Mouse (Mus musculus) CH12.LX (cell line): ENCODE data around the gene Fance. TPM values are rescaled to one million over a fixed set of nuclear protein-coding genes. Genes with fewer than 3 reads are reported as not detected.
A peak's percentile ranks its signal among the peaks of the same experiment; 100 is the strongest.

ENCODE experiments used
- DNase-seq: peaks from one replicate; pipeline ENCODE4 v3.0.0-alpha.2; 2013; ENCODE audit errors: extremely low read depth
- H3K27ac ChIP-seq: 2 replicates; pipeline ENCODE4 v1.5.1; 2012; ENCODE audit warnings: low read depth, mild to moderate bottlenecking, control low read depth, moderate library complexity; ENCODE audit not compliant: insufficient read depth
- H3K27me3 ChIP-seq: replicated peaks from 2 replicates; pipeline ENCODE3; 2012; ENCODE audit warnings: inconsistent platforms
- H3K36me3 ChIP-seq, 2 experiments: replicated peaks in 1 of 2; 2 replicates each; pipeline versions ENCODE3 to v1.6.1; 2012; ENCODE audit warnings: inconsistent platforms in 1 of 2, low read length in 1 of 2, mild to moderate bottlenecking in 1 of 2, mixed read lengths in 1 of 2, moderate library complexity in 1 of 2; ENCODE audit not compliant: control insufficient read depth in 1 of 2, insufficient read depth in 1 of 2
- H3K4me1 ChIP-seq, 2 experiments: 2 replicates each; pipeline ENCODE4 v1.6.1; 2012; ENCODE audit warnings: inconsistent platforms in 1 of 2, moderate library complexity in 1 of 2; ENCODE audit not compliant: insufficient read depth in 2 of 2, control insufficient read depth in 1 of 2
- H3K4me2 ChIP-seq: 2 replicates; pipeline ENCODE4 v1.6.1; 2012; ENCODE audit warnings: low read depth, mild to moderate bottlenecking, control low read depth; ENCODE audit not compliant: poor library complexity, insufficient read depth, severe bottlenecking
- H3K4me3 ChIP-seq, 3 experiments: fragments of 150-350 bp in 1 of 3; sonication (generic) in 1 of 3; replicated peaks in 1 of 3; 2 replicates each; pipeline versions ENCODE3 to v1.5.1; 2011 to 2012; ENCODE audit warnings: low read depth in 2 of 3, low read length in 2 of 3, mild to moderate bottlenecking in 2 of 3, moderate library complexity in 2 of 3, control low read depth in 1 of 3, improper control_type of control experiment in 1 of 3, inconsistent platforms in 1 of 3, mixed read lengths in 1 of 3; ENCODE audit not compliant: poor library complexity in 1 of 3
- H3K79me2 ChIP-seq: replicated peaks from 2 replicates; pipeline ENCODE4 v1.6.1; 2012; ENCODE audit warnings: mild to moderate bottlenecking, moderate library complexity; ENCODE audit not compliant: control insufficient read depth, poor library complexity, insufficient read depth, severe bottlenecking; ENCODE audit errors: extremely low read depth
- H3K9ac ChIP-seq: 2 replicates; pipeline ENCODE4 v1.6.1; 2012; ENCODE audit warnings: low read depth, mild to moderate bottlenecking, control low read depth, moderate library complexity; ENCODE audit not compliant: insufficient read depth
- H3K9me3 ChIP-seq: replicated peaks from 2 replicates; pipeline ENCODE3; 2012; ENCODE audit warnings: low read length, inconsistent platforms, mixed read lengths
- BHLHE40 ChIP-seq: IDR thresholded peaks from 2 replicates; pipeline ENCODE4 v1.6.1; 2011; ENCODE audit warnings: mild to moderate bottlenecking, low read depth, low read length, improper control_type of control experiment
- CHD1 ChIP-seq: IDR thresholded peaks from 2 replicates; pipeline ENCODE4 v1.6.1; 2012; ENCODE audit warnings: low read depth, low read length, improper control_type of control experiment, inconsistent platforms
- CHD2 ChIP-seq: IDR thresholded peaks from 2 replicates; pipeline ENCODE4 v1.6.1; 2011; ENCODE audit warnings: low read length, improper control_type of control experiment
- ELF1 ChIP-seq: IDR thresholded peaks from 2 replicates; pipeline ENCODE4 v1.6.1; 2014; ENCODE audit warnings: low read depth, mild to moderate bottlenecking, inconsistent platforms, low read length, improper control_type of control experiment
- EP300 ChIP-seq: IDR thresholded peaks from 2 replicates; pipeline ENCODE4 v1.6.1; 2011; ENCODE audit warnings: low read length, improper control_type of control experiment
- IRF4 ChIP-seq: IDR thresholded peaks from 2 replicates; pipeline ENCODE4 v1.6.1; 2014; ENCODE audit warnings: low read depth, mild to moderate bottlenecking, inconsistent platforms, low read length, improper control_type of control experiment
- JUND ChIP-seq: conservative IDR thresholded peaks from 2 replicates; pipeline ENCODE4 v1.6.1; 2011; ENCODE audit warnings: low read depth, low read length, improper control_type of control experiment
- MAX ChIP-seq: IDR thresholded peaks from 2 replicates; pipeline ENCODE4 v1.6.1; 2011; ENCODE audit warnings: low read length, improper control_type of control experiment
- MAZ ChIP-seq: IDR thresholded peaks from 2 replicates; pipeline ENCODE4 v1.6.1; 2012; ENCODE audit warnings: low read depth, mild to moderate bottlenecking, inconsistent platforms, low read length, improper control_type of control experiment, moderate library complexity
- MEF2A ChIP-seq: IDR thresholded peaks from 2 replicates; pipeline ENCODE4 v1.6.1; 2014; ENCODE audit warnings: low read depth, mild to moderate bottlenecking, inconsistent platforms, low read length, improper control_type of control experiment, borderline replicate concordance
- MXI1 ChIP-seq: IDR thresholded peaks from 2 replicates; pipeline ENCODE4 v1.6.1; 2011; ENCODE audit warnings: mild to moderate bottlenecking, low read depth, low read length, improper control_type of control experiment
- NELFE ChIP-seq: IDR thresholded peaks from 2 replicates; pipeline ENCODE4 v1.6.1; 2011; ENCODE audit warnings: low read depth, low read length, improper control_type of control experiment
- NRF1 ChIP-seq: IDR thresholded peaks from 2 replicates; pipeline ENCODE4 v1.6.1; 2014; ENCODE audit warnings: low read depth, mild to moderate bottlenecking, inconsistent platforms, low read length, improper control_type of control experiment, moderate library complexity
- POLR2AphosphoS2 ChIP-seq: IDR thresholded peaks from 2 replicates; pipeline ENCODE4 v1.6.1; 2011; ENCODE audit warnings: low read depth, low read length, improper control_type of control experiment
- RCOR1 ChIP-seq: conservative IDR thresholded peaks from 2 replicates; pipeline ENCODE4 v1.6.1; 2012; ENCODE audit warnings: low read depth, mild to moderate bottlenecking, inconsistent platforms, low read length, improper control_type of control experiment
- SIN3A ChIP-seq: IDR thresholded peaks from 2 replicates; pipeline ENCODE4 v1.6.1; 2012; ENCODE audit warnings: low read length, improper control_type of control experiment, inconsistent platforms
- TCF12 ChIP-seq: IDR thresholded peaks from 2 replicates; pipeline ENCODE4 v1.6.1; 2014; ENCODE audit warnings: low read depth, mild to moderate bottlenecking, inconsistent platforms, low read length, improper control_type of control experiment
- UBTF ChIP-seq: IDR thresholded peaks from 2 replicates; pipeline ENCODE4 v1.6.1; 2012; ENCODE audit warnings: low read depth, mild to moderate bottlenecking, inconsistent platforms, low read length, improper control_type of control experiment, moderate library complexity
- ZKSCAN1 ChIP-seq: IDR thresholded peaks from 2 replicates; pipeline ENCODE4 v1.6.1; 2012; ENCODE audit warnings: low read depth, inconsistent platforms, low read length, improper control_type of control experiment, borderline replicate concordance
- dilution Hi-C: fragments of 300-500 bp; cut with MboI; formaldehyde crosslinking; loops from 2 replicates; pipeline ENCODE4 v1.14.3; 2020; ENCODE audit warnings: low sequenced_read_pairs; ENCODE audit not compliant: extremely low pct_unique_long_range_greater_than_20kb, extremely low pct_ligation_motif_present
- in situ Hi-C: fragments of 300-500 bp; cut with MboI; formaldehyde crosslinking; loops from 3 replicates; pipeline ENCODE4 v1.14.3; 2019; ENCODE audit warnings: low sequenced_read_pairs, low pct_ligation_motif_present, low pct_unique_long_range_greater_than_20kb, mixed read lengths
- polyA plus RNA-seq: library from polyadenylated mRNA; unstranded; fragments of >175 nt; gene quantifications from 2 replicates; pipeline ENCODE4 v1.2.1, GENCODE M21; 2012; ENCODE audit warnings: low read depth; ENCODE audit not compliant: insufficient read length
- total RNA-seq, 2 experiments: library from RNA; depleted of rRNA; stranded (reverse); fragments of 300-350 nt in 1 of 2; fragments of >200 nt in 1 of 2; gene quantifications; 2 replicates each; pipeline ENCODE4 v1.2.3; 2012 to 2014

Gene Fance
- total and polyA plus RNA-seq, 3 experiments: 17.4 to 37.9 (median 29.6) TPM

DNA sequence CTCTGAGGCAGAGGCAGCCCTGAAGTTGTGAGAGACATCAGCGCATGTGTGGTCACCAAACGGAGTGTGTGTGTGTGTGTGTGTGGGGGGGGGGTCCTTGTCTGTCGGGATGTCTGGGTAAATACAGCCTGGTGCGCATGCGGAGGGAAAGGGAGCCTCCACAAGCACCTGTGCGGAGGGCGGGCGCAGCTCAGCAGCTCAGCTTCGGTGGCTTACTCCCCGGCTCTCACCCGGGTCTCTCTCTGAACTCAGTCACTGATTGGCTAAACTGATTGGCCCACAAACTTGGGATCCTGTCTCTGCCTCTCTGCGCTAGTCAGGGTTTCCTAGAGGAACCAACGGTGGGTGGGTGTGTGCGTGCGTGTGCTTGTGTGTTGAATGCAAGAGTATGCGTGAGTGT is 61.2 kb downstream of the Fance start:
- DNase-seq: no peak
- Histone ChIP-seq H3K9ac (no peak overlapping the region), H3K27me3 (peaks cover 8% of the 10 kb centered on the region), H3K4me1 (peaks cover 0 to 4% of the 10 kb centered on the region in 2 experiments; a peak in 1 of 4 replicates), H3K36me3 (no peaks in the 10 kb centered on the region), H3K4me3 (no peak overlapping the region), H3K4me2 (peak overlapping the region; percentile 68), H3K27ac (no peak overlapping the region), H3K79me2 (no peaks in the 10 kb centered on the region), H3K9me3 (no peaks in the 10 kb centered on the region)
- in situ Hi-C loops: loop anchor here (10.0 kb wide), 1 partner anchor 160 kb away; the partner anchor contains the start of gene Armc12
- TF ChIP-seq NELFE (no peak), MAZ (no peak), NRF1 (peak; percentile 58; the same call in 1 of the 2 replicates)
- dilution Hi-C loops: no loop called here

DNA sequence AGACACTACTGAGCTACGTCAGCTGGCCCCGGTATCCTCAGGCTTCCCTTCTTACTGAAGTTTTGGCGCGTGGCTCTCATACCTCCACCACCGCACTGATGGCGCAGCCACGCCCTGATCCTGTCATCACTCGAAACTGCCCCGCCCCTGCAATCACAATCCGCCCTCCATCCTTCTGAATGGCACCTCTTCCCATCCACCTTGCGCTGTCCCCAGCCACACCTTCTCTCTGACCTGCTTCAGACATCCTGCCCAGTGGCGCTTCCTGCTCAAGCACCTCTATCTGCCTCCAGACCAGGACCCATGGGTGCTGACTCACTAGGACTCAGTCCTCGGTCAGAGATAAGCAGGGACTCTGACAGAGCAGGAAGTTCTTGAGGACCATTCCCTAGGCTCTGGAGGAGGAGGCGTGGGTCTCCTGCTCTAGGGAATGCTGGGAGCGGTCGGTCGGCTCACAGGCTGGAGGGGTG is 62.3 kb downstream of the Fance start:
- DNase-seq: no peak
- no peak overlapping the region for H3K4me2 ChIP-seq
- no peak for TF ChIP-seq EP300
- no peak for TF ChIP-seq ELF1
- no peak for TF ChIP-seq IRF4
- no peak for TF ChIP-seq MEF2A
- no peak for TF ChIP-seq NELFE
- no peak for TF ChIP-seq MXI1
- TF ChIP-seq JUND: no peak
- no peak for TF ChIP-seq MAZ
- no peak for TF ChIP-seq SIN3A
- no peak for TF ChIP-seq RCOR1
- TF ChIP-seq CHD1: no peak
- TF ChIP-seq TCF12: no peak
- TF ChIP-seq MAX: no peak
- no peak for TF ChIP-seq BHLHE40
- no peak for TF ChIP-seq POLR2AphosphoS2
- no peak for TF ChIP-seq ZKSCAN1
- TF ChIP-seq UBTF: no peak
- TF ChIP-seq CHD2: no peak
- H3K36me3 ChIP-seq: no peaks in the 10 kb centered on the region
- H3K27me3 ChIP-seq: peaks cover 11% of the 10 kb centered on the region
- no peak overlapping the region for H3K4me3 ChIP-seq
- H3K27ac ChIP-seq: no peak overlapping the region
- H3K9me3 ChIP-seq: no peaks in the 10 kb centered on the region
- dilution Hi-C loops: no loop called here
- H3K4me1 ChIP-seq: peaks cover 0 to 4% of the 10 kb centered on the region in 2 experiments; a peak in 1 of 4 replicates
- no peak overlapping the region for H3K9ac ChIP-seq
- in situ Hi-C loops: loop anchor here (10.0 kb wide), 1 partner anchor 159 kb away; the partner anchor contains the start of gene Armc12
- H3K79me2 ChIP-seq: no peaks in the 10 kb centered on the region

Other genes with a start within 250 kb of the Fance start
- not detected in 2 replicates for gene Tcp11, start 232.9 kb upstream of the Fance start, total RNA-seq (2012; rRNA removed)
- not detected in 2 replicates for gene Tcp11, start 232.9 kb upstream of the Fance start, total RNA-seq (2014; rRNA removed)
- gene Tcp11, start 232.9 kb upstream of the Fance start, polyA plus RNA-seq: not detected in 2 replicates
- gene Scube3, start 171.4 kb upstream of the Fance start, total RNA-seq (2012; rRNA removed): 0.08 and 0.50 TPM in 2 replicates
- gene Scube3, start 171.4 kb upstream of the Fance start, total RNA-seq (2014; rRNA removed): not detected in 2 replicates
- gene Scube3, start 171.4 kb upstream of the Fance start, polyA plus RNA-seq: 0.10 and 0.19 TPM in 2 replicates
- gene Zfp523, start 136.4 kb upstream of the Fance start, total RNA-seq (2012; rRNA removed): 7.6 and 14.7 TPM in 2 replicates
- 2.5 and 3.7 TPM in 2 replicates for gene Zfp523, start 136.4 kb upstream of the Fance start, total RNA-seq (2014; rRNA removed)
- gene Zfp523, start 136.4 kb upstream of the Fance start, polyA plus RNA-seq: 10.1 and 12.5 TPM in 2 replicates
- 56.9 and 81.8 TPM in 2 replicates for gene Def6, start 105.7 kb upstream of the Fance start, total RNA-seq (2012; rRNA removed)
- gene Def6, start 105.7 kb upstream of the Fance start, total RNA-seq (2014; rRNA removed): 31.3 and 33.3 TPM in 2 replicates
- 53.6 and 57.4 TPM in 2 replicates for gene Def6, start 105.7 kb upstream of the Fance start, polyA plus RNA-seq
- 4.1 and 7.3 TPM in 2 replicates for gene Ppard, start 80.8 kb upstream of the Fance start, total RNA-seq (2012; rRNA removed)
- 1.8 and 2.9 TPM in 2 replicates for gene Ppard, start 80.8 kb upstream of the Fance start, total RNA-seq (2014; rRNA removed)
- 12.7 and 15.5 TPM in 2 replicates for gene Ppard, start 80.8 kb upstream of the Fance start, polyA plus RNA-seq
- 3,510 and 4,144 TPM in 2 replicates for gene Rpl10a, start 15.0 kb downstream of the Fance start, total RNA-seq (2012; rRNA removed)
- 2,222 and 3,467 TPM in 2 replicates for gene Rpl10a, start 15.0 kb downstream of the Fance start, total RNA-seq (2014; rRNA removed)
- 1,605 and 1,846 TPM in 2 replicates for gene Rpl10a, start 15.0 kb downstream of the Fance start, polyA plus RNA-seq
- 0.17 and 0.42 TPM in 2 replicates for gene Tead3, start 37.3 kb downstream of the Fance start, total RNA-seq (2012; rRNA removed)
- not detected in 2 replicates for gene Tead3, start 37.3 kb downstream of the Fance start, total RNA-seq (2014; rRNA removed)
- 0.08 TPM in 1 of 2 replicates, not detected in the other for gene Tead3, start 37.3 kb downstream of the Fance start, polyA plus RNA-seq
- 0.17 TPM in 1 of 2 replicates, not detected in the other for gene Tulp1, start 51.7 kb downstream of the Fance start, total RNA-seq (2012; rRNA removed)
- not detected in 2 replicates for gene Tulp1, start 51.7 kb downstream of the Fance start, total RNA-seq (2014; rRNA removed)
- gene Tulp1, start 51.7 kb downstream of the Fance start, polyA plus RNA-seq: not detected in 2 replicates
- gene Fkbp5, start 204.0 kb downstream of the Fance start, total RNA-seq (2012; rRNA removed): 14.4 and 17.5 TPM in 2 replicates
- gene Fkbp5, start 204.0 kb downstream of the Fance start, total RNA-seq (2014; rRNA removed): 21.5 and 22.6 TPM in 2 replicates
- gene Fkbp5, start 204.0 kb downstream of the Fance start, polyA plus RNA-seq: 31.4 and 35.3 TPM in 2 replicates
- gene Armc12, start 217.3 kb downstream of the Fance start, total RNA-seq (2012; rRNA removed): not detected in 2 replicates
- not detected in 2 replicates for gene Armc12, start 217.3 kb downstream of the Fance start, total RNA-seq (2014; rRNA removed)
- gene Armc12, start 217.3 kb downstream of the Fance start, polyA plus RNA-seq: not detected in 2 replicates
- gene Clpsl2, start 235.9 kb downstream of the Fance start, total RNA-seq (2012; rRNA removed): not detected in 2 replicates
- not detected in 2 replicates for gene Clpsl2, start 235.9 kb downstream of the Fance start, total RNA-seq (2014; rRNA removed)
- not detected in 2 replicates for gene Clpsl2, start 235.9 kb downstream of the Fance start, polyA plus RNA-seq
- gene Clps, start 247.2 kb downstream of the Fance start, total RNA-seq (2012; rRNA removed): not detected in 2 replicates
- gene Clps, start 247.2 kb downstream of the Fance start, total RNA-seq (2014; rRNA removed): not detected in 2 replicates
- gene Clps, start 247.2 kb downstream of the Fance start, polyA plus RNA-seq: not detected in 2 replicates